Mouse (Mus musculus) B cell, adult 2 months (primary cell): ENCODE measurements around the gene Hap1.
"Not testable (repeated sequence)": the region's sequence is repeated elsewhere in the genome, so short reads cannot be mapped to it uniquely, and the experiment has no call there.

Source experiments
- DNase-seq, 2 experiments: peaks; one replicate each; pipeline ENCODE4 v3.0.0; 2022

Hap1 gene

DNA sequence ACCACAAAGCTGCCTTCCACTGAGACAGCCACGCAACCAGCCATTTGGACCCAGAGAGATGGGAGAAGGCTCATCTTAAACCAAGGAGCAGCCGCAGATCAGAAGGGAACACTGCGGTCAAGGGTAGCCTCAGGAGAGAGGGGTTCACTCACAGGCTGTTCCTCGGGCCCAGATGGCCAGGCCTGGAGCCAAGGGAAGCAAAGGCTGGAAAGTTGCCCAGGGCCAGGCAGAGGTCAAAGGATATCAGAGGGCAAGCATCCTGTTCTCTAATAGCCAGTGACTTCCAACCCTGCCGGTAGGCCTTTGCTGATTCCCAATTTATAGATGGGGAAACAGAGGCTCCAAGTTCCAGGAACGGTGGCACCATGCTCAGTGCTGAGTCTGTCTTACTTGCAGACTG is 32.7 kb upstream of the Hap1 start:
- DNase-seq: no peak

DNA sequence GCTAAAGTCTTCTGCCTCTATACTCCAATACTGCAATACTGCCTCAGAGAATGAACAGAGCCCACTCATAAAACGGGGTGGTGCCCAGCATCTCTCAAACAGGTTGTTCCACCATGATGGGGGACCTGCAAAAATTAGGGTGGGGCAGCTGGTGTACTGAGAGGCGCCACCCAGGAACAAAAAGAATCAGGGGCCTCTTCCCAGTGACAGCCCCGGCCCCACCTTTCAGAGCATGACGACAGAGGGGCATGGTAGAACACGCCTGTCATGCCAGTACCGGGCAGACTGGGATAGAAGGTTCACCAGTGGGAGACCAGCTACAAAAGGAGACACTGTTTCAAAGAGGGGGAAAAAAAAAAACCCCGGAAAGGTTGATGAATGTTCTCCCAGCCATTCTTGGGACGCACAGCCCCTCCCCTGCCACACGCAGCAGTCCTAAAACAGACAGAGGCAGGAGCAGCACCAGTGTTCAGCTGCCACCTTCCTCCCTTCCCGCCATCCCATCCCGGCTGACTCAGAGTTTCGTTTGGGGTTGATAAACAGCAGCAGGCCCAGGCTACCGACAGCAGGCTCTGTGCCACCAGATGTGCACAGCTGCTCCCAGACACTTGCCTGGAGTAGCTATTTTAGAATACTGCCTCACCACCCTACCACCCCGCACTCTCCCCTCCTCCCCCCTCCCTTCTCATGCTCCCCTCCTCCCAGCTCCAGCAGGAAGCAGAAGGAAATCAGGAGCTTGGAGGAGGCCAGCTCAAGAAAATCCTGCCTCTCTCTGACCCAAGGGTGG is 31.9 kb upstream of the Hap1 start:
- no peak for DNase-seq

DNA sequence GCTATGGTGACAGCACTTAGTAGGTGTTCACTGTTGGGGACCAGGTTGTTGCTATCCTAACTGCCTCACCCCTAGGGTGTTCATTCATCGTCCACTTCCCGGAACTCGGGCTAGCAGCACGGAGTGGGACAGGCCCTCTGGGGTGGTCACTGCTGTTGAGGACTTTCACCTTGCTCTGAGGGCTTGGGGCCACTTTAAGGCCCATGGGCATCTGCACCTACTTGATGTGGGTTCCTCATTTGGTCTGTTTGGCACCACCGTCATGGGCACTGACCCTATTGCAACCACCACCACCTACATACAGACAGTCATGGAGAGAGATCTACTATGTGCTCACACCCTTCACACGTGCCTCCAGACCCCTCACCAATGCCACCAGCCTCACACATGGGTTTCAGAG is 31.2 kb upstream of the Hap1 start:
- no peak for DNase-seq

DNA sequence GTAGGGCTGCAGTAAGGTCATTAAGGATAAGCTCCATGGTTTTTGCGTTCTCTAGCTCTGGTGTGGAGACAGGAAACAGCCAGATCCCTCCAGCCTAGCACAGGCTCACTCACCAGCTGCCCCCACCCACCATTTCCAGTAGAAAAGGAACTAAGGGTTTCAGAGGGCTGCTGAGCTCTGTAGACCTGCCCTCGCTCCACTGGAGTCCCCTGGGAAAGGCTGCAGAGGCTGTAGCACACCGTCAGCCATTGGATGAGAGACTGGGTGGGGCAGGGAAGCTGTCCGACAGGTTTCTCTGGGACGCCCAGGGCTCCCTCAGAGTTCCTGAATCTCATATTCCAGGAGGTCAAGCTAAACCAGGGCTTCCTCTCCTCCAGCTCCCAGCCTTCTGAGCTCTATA is 30.7 kb upstream of the Hap1 start:
- peak in 1 of 2 experiments; percentile 24 for DNase-seq

DNA sequence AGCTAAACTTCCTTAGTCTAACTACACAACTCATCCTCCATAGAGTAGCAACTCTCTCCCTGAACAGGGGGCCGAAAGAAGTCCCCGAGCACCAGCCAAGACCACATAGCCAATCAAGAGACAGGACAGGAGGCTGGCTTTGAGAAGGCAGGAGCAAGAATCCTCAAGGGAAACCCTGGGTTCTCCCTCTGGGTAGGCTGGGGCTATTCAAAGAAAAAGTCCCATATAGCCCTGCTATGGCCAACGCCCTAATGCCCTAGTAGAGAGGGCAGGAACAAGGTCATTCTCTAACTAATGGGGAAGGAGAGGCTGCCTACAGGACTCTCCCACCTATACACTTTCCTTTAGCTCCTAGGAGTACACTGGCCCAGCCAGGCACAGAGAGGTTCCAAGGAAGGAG is 29.1 kb upstream of the Hap1 start:
- no peak for DNase-seq

DNA sequence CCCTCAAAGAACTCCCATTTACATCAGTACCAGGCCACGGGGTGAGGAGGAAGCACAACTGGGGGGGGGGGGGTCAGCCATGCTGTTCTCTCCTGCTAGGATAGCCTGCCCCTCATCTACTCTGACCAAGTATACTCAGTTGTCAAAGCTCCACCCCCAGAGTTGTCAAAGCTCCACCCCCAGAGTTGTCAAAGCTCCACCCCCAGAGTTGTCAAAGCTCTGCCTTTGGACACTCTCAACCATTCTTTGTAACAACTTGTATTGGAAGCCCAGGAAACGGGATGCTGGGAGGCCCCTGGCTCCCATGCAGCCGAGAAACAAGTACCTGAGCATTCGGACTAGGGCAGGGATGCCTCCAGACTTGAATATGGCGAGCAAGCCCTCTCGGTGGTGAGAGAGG is 26.8 kb upstream of the Hap1 start:
- no peak for DNase-seq

DNA sequence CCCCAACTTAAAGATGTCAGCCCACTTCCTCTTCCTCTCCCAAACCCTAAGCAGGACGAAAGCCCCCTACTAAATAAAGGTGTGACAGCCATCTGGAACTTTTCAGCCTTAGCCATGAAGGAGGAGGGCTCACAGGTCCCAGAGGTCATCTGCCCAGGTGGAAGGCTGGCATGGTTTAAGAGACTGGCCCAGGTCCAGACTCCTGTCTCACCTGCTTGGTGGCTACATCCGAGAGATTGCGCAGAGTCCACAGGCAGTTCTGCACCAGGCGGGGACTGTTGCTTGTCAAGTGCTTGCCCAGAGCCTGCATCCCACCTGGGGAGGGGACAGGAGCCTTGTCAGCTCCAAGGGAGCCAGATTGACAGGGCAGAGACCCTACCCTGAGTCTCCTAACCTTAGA is 23.4 kb upstream of the Hap1 start:
- DNase-seq: no peak

DNA sequence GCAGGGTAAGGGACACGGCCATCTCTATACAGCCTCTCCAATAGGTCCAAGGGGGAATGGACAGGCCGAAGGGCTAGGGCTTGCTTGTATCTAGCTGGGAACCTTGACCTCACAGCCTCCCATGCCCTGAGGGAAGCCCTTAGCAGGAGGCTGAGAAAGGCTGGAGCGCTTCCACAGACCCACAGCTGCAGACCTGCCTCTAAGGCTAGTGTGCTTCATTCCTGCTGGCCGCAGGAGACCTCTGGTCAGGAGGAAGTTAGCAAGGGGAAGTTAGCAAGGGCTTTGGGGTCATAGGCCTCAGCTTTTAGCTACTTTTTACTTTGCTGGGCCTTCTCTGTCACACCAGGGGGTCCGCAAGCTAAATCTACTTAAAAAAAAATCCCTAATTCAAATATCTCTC is 22.5 kb upstream of the Hap1 start:
- DNase-seq: no peak

DNA sequence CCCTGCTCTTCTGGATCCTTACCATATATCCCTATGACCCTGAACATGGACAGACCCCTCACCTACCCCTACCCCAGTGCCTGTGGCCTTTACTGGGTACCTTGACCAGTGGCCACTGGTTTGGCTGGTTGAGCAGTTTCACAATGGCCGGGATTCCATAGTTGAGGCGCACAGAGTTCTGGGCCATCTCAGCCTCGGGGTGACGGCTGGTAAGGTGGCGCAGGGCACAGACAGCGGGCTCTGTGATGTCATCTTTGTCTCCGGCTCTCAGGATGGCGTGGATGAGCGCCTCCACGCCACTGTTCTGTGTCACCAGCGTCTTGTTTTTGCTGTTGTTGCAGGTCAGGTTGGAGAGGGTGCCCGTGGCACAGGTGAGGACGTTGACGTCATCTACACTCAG is 22.1 kb upstream of the Hap1 start:
- DNase-seq: no peak

DNA sequence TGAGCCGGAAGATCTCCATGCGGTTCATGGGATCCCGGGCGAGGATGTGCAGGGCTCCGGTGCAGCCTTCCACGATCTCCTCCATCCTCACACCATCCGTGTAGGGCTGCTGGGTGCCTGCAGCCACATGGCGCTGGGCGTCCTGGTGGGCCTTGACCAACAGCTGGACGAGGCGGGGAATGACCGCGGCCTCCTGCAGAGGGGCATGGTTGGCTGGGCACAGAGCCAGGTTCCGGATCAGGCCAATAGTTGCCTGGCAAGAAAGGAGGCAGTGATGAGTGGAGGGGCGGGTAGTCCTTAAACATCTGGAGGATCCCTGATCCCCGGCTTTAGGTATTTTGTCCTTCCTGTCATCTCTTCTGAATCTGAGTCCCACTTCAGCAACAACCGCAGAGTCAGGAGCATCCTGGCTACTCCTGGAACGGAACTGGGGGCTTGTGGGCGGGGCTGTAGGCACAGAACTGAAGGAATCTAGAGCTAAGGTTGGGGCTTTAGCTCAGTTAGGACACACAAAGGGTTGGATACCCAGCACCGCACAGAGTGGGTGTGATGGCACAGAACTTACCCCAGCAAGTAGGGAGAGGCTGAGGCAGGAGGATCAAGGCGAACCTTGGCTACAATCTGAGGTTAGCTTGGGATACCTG is 20.9 kb upstream of the Hap1 start:
- no peak for DNase-seq

DNA sequence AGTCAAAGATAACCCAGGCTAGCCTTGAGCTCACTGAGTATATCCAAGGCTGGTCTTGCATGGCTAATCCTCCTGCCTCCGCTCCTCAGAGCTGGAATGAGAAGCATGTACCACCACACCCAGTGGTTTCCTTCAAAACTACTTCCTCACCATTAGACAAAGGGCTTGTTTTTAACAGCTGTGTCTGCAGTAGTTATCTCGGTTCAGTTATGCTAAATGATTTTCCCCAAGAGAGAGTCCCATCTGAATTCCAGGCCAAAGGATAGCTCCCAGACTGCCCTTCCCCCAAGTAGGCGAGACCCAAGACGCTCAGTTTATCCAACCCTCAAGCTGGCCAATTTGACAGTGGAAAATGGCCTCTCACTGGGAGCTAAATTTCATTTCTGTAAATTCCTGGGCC is 20.1 kb upstream of the Hap1 start:
- DNase-seq: no peak

DNA sequence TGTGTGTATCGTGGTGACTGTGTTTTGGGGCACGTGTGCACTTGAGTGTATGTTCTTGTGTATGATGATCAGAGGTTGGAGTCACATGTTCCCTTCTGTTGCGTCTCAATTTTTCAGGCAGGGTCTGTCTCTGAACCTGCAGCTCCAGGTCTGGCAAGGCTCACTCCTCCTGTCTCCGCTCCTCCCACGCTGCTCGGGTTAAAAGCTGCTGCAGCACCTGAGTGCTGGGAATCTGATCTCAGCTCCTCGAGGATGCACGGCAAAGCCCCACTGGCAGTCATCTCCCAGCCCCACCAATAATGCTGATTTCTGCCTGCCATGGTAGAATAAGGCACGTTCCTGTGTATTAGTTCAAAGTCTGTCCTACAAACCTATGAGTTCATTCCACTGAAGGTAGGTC is 19.2 kb upstream of the Hap1 start:
- DNase-seq: no peak

DNA sequence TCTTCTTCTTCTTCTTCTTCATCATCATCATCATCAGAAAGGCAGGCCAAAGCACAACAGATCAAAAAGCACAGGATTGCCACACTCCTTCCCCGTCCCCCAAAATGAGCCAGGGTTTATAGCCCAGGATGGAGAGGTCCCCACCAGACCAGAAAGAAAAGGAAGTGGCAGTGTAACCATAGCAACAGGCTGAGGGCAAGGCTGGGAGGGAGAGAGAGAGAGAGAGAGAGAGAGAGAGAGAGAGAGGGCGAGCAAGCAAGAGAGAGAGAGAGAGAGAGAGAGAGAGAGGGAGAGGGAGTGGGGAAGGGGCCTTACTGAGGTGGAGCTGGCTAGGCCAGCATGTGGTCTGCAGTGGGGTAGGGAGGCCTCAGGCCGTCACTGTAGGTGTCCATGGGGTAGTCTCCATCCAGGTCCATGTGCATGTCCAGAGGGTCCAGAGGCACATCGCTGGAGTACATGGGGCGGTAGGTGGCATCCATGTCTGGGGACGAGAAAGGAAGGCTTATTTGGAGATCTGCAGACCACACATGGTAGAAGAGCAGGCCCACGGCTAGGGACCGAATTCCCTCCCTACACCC is 16.1 kb upstream of the Hap1 start:
- DNase-seq: no peak

DNA sequence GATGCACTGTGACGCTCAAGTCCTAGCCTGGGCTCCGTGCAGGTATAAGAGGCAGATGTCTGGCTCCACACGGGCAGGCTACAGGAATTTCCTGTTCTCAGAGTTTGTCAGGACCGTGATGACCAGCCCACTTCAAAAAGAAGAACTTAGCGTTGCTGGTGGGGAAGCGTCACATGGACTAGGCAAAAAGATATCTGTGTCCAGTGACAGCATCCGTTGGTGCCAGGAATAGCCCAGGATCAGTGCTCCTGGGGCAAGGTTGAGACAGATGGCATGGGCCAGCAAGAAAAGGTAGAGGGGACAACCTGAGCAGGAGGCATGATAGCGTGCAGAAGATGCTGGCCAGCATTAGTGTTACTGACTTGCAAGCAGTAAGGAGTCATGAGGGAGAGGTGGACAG is 13.9 kb upstream of the Hap1 start:
- no peak for DNase-seq

DNA sequence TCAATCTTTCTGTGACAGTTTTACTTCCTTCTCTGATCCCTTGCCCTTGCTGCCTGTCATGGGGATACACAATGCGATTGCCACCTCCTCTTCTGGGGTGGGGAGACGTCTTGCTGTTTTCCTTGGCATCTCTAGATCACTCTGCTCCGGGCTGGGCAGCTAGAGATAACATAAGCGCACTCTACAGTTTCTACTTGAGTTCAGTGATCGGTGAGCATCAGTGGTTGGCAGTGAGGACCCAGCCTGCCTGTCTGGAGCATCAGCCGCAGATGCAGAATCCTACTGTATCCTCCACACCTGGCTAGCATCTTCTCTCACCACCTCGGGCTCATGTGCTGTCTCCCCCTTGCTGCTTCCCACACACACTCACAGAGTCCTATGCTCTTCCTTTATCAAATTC is 13.2 kb upstream of the Hap1 start:
- no peak for DNase-seq

DNA sequence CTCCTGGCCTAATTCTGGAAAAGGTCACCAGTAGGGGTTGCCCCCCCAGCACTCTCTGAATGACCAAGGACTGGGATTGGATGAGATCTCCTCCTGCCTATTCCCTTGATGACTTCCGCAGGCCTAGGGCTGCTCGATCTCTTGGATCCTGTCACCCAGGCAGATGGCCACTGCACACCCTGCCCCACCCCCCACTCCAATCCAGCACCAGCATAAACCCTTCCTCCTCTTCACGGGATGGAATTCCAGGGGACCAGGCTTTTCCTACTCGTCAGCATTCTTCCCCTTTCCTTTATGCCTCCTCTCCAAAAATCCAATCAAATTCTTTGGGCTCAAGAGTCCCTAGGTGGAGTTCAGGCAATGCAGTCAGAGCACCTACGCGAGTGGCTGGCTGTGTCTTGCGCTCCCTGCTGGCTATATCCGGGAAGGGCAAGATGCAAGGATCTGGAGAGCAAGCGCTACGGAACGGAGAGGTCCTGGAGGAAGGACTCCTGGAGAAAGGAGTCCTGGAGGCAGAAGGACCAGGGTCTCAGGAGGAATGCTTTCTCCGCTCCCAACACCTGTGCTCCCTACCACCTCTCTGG is 7.1 kb upstream of the Hap1 start:
- DNase-seq: peak; percentile 66 to 68

DNA sequence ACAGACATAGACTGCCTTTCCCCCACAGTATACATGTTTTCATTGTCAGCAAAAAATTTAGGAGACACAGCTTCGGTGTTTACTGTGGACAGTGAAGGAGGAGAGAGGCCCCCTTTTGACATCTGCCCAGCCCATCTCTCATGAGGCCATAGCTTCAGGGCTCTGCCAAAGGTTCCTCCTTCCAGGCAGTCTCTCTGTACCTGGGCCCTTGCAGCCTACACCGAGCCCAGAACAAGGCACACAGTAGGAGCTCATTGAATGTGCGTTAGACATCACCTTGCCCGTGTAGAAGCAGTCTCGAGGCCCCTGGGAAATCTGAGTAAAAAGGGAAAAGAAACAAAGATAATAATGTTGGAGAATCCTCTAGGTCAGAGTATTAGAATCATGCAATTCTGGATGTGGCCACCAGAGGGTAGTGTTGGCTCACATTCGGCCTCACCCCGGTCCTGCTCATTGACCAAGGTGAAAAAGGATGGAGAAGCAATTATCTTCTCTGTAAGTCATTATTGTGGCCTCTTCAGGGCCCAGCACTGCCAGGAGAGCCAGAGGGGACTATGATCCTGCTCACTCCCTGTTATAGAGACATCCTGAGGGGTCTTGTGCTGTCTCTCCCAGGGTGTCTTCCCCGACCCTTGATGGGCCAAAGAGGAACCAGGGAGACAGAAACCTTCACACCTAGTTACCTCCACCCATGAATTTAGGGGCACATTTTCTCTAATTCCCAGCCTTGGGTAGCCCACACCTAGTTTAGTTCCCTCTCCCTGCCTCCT is 6.5 kb upstream of the Hap1 start:
- peak; percentile 87 for DNase-seq

DNA sequence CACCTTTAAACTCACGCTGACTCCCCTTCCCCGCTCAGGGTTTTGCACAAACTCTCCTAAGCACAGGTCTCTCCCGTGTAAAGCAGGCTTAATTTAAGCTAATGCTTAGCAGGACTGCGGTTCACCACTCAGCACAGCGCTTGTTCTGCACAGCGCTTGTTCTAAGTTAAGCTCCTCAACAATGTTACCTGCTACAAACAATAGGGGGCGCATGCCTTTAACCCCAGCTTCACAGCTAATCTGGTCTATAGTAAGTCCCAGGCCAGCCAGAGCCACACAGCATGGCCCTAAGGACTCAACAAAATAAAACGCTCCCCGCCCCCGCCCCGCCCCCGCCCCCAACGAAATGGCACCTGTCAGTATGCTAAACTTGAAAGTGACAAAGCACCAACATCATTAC is 5.1 kb upstream of the Hap1 start:
- DNase-seq: not testable (repeated sequence)

DNA sequence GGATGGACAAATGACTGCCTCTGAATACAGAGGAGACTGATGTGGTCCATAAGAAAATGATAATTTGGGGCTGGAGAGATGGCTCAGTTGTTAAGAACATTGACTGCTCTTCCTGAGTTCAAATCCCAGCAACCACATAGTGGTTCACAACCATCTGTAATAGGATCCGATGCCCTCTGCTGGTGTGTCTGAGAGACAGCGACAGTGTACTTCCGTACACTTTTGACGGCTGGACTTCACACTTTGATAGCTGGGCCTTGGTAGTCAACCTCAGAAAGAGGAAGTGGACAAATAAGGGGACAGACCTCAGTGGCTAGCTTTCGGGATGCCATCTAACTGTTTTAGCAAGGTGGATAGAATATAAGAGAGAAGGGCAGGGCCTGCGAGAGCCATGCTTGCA is 4.2 kb upstream of the Hap1 start:
- DNase-seq: no peak

DNA sequence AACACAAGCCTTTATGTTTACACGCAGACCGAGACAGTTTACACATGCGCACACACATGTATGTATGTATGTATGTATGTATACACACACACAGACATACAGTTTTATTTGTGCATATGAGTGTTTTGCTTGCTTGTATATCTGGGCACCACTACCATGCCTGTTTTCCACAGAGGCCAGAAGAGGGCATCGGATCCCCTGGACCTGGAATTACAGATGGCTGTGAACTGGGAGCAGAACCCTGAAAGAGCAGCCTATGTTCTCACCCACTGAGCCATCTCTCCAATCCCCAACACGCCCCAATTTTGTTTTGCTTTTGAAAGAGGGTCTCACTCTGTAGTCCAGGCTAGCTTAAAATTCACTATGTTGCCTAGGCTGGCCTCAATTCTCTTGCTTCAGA is 1.5 kb upstream of the Hap1 start:
- no peak for DNase-seq

DNA sequence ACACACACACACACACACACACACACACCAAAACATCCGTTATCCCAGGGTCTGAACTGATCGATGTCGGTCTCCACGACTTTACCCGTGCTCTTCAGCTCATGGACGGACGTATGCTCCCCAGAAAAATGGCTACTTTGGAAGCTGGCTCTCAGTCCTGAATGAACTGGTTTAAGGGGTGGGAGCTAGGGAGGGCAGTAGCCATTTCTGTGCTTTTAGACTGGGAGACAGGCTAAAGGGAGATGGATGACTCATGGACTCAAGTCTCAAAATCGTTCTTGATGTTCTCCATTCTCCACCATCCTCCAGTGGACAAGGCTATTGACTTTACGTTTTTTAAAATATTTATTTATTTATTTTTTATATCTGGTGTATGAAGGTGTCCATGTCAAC is 887 bp upstream of the Hap1 start:
- no peak for DNase-seq

DNA sequence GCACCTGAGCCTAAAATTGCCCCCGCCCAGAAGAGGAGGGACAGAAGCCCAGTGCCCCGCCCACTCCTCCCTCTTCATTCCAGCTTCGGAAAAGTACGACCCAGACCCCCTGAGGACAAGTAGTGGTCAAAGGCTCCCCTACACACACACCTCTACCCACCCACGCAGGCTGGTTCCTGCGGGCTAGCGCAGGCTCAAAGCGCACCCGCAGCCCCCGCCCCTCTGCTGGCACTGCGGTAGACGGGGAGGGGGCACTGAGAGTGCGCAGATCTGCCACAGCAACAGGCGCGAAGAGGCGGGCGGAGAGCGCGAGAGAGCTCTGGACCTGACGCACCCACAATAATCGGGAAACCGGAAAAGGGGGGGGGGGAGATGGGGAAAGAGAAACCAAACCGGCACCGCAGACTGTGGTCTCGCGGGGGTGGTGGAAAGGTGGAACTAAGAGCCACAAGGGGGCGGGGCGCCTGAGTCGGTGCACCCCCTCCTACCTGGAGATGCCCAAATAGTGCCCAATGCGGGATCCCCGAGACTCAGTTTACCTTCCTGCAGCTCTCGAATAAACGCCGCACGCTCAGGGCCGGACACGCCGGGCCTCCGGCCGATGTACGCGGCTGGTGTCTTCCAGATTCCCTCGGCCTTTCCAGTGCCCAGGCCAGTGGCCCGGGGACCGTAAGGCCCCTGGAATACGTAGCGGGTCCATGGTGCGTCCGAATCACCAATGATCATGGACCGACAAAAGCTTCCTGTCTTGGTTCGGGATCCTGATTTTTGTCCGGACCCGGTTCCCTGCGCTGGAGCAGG is 577 bp downstream of the Hap1 start:
- peak; percentile 64 to 68 for DNase-seq
